Mouse (Mus musculus): ENCODE measurements around the gene Kiss1r. TPM values are rescaled to one million over a fixed set of nuclear protein-coding genes. Genes with fewer than 3 reads are reported as not detected.
"Not testable (repeated sequence)": the region's sequence is repeated elsewhere in the genome, so short reads cannot be mapped to it uniquely, and the experiment has no call there.

The Kiss1r gene
- polyA plus RNA-seq, 1 experiment from 2014 or later, result 1.6 TPM

DNA sequence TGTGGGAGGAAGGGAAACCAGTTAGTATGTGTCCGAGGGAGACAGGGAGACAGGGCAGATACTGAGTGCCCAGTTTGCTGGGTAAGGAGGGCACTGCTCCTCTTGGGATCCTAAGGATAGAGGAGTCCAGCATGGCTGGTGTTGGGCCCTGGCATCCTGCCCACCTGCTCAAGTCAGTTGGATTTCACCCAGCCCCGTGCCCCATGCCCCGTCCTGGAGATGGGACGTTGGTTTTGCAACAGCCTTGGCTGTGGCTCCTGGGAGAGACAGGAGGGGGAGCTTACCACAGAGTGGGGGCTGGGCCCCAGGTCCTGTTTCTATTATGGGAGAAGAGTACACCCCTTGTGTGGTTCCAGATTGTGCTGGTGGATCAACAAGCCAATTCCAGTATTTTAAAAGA is 32.3 kb upstream of the Kiss1r start:
- ATAC-seq (peak; percentile 35), DNase-seq (ENCODE audit: low spot score) (peak; percentile 59)
- no peaks in the 10 kb centered on the region for H3K27me3 ChIP-seq (replicated peaks; ENCODE audit: insufficient read depth, low read length)
- no peak for TF ChIP-seq CTCF (IDR thresholded peaks at IDR 0.05)
- no peak for TF ChIP-seq EP300 (IDR thresholded peaks at IDR 0.05)
- H3K27ac ChIP-seq (ENCODE audit: low read length), result no peak overlapping the region
- H3K4me2 ChIP-seq (replicated peaks; ENCODE audit: low read depth, low read length), result no peak overlapping the region
- H3K4me3 ChIP-seq (ENCODE audit: low read depth, low read length), result no peak overlapping the region
- no peak overlapping the region for H3K9ac ChIP-seq (replicated peaks; ENCODE audit: low read depth)
- no peaks in the 10 kb centered on the region for H3K36me3 ChIP-seq (ENCODE audit: insufficient read depth, low read length)
- H3K9me3 ChIP-seq (ENCODE audit: low read length), result no peaks in the 10 kb centered on the region
- WGBS, result 16% methylated on average over 4 of the region's 4 CpGs
- 0 out of 2 replicates have a peak, but pooled peaks cover 4% of the 10 kb centered on the region for H3K4me1 ChIP-seq (ENCODE audit: insufficient read depth, low read depth, low read length)

GRCm38 (mm10) chr10:79884938-79885337 is 31.8 kb upstream of the Kiss1r start:
- not testable (repeated sequence) for H3K9ac ChIP-seq (replicated peaks; ENCODE audit: low read depth); ATAC-seq; DNase-seq (ENCODE audit: low spot score); H3K4me1 ChIP-seq (ENCODE audit: insufficient read depth, low read depth, low read length); H3K4me3 ChIP-seq (ENCODE audit: low read depth, low read length); H3K4me2 ChIP-seq (replicated peaks; ENCODE audit: low read depth, low read length); H3K27ac ChIP-seq (ENCODE audit: low read length); H3K36me3 ChIP-seq (ENCODE audit: insufficient read depth, low read length); H3K9me3 ChIP-seq (ENCODE audit: low read length); H3K27me3 ChIP-seq (replicated peaks; ENCODE audit: insufficient read depth, low read length)
- 50% methylated on average over 2 of the region's 3 CpGs for WGBS

DNA sequence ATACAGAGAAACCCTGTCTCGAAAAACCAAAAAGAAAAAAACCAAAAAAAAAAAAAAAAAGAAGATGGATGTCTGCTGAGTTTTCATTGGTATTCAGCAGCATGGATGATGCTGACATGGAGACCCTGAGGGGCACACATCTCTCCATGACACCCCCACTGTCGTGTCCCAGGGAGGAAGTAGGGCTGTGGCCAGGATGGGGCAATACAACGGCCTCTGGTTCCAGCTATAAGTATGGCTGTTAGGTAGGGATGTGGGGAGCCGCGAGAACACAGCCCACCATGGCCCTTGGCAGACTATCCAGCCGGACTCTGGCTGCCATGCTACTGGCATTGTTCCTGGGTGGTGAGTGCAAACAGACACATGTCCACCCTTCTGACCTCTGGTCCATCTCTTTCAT is 30.7 kb upstream of the Kiss1r start, which contains the start of gene Elane:
TSS of gene Elane (plus strand) at position 194 of the 400 bp plus-strand sequence.
- WGBS, result 67% methylated on average over 6 of the region's 6 CpGs
- no peak within 1 kb of the TSS for H3K4me3 ChIP-seq (ENCODE audit: low read depth, low read length)

DNA sequence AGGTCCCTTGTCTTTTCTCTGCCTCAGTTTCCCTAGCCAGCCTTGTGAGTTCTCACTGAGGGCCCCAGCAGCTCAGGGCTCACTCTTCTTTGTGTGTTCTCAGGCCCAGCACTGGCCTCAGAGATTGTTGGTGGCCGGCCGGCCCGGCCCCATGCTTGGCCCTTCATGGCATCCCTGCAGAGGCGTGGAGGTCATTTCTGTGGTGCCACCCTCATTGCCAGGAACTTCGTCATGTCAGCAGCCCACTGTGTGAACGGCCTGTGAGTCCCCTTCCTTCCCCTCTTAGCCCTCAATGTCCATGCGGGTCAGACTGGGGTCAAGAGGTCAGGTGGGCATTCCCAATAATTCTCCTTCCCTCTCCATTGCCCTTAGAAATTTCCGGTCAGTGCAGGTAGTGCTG is 30.2 kb upstream of the Kiss1r start:
- Histone ChIP-seq H3K27me3 (replicated peaks; ENCODE audit: insufficient read depth, low read length) (no peaks in the 10 kb centered on the region), H3K4me3 (ENCODE audit: low read depth, low read length) (no peak overlapping the region), H3K36me3 (ENCODE audit: insufficient read depth, low read length) (no peaks in the 10 kb centered on the region), H3K4me2 (replicated peaks; ENCODE audit: low read depth, low read length) (no peak overlapping the region), H3K4me1 (ENCODE audit: insufficient read depth, low read depth, low read length) (0 out of 2 replicates have a peak, but pooled peaks cover 4% of the 10 kb centered on the region), H3K27ac (ENCODE audit: low read length) (no peak overlapping the region), H3K9ac (replicated peaks; ENCODE audit: low read depth) (no peak overlapping the region), H3K9me3 (ENCODE audit: low read length) (no peaks in the 10 kb centered on the region)
- no peak for TF ChIP-seq EP300 (IDR thresholded peaks at IDR 0.05)
- no peak for DNase-seq (ENCODE audit: low spot score)
- 78% methylated on average over 8 of the region's 8 CpGs for WGBS
- no peak for ATAC-seq

More for the DNA sequence above, 30.7 kb upstream of the Kiss1r start, which contains the start of gene Elane:
- ATAC-seq (no peak), DNase-seq (ENCODE audit: low spot score) (no peak)
- H3K4me2 ChIP-seq (replicated peaks; ENCODE audit: low read depth, low read length), result no peak within 1 kb of the TSS
- H3K36me3 ChIP-seq (ENCODE audit: insufficient read depth, low read length), result no peaks in the 10 kb centered on the region
- H3K9ac ChIP-seq (replicated peaks; ENCODE audit: low read depth), result no peak within 1 kb of the TSS
- TF ChIP-seq EP300 (IDR thresholded peaks at IDR 0.05) (no peak), CTCF (IDR thresholded peaks at IDR 0.05) (no peak)
- H3K9me3 ChIP-seq (ENCODE audit: low read length), result no peaks in the 10 kb centered on the region
- no peak within 1 kb of the TSS for H3K27ac ChIP-seq (ENCODE audit: low read length)
- 0 out of 2 replicates have a peak, but pooled peaks cover 4% of the 10 kb centered on the region for H3K4me1 ChIP-seq (ENCODE audit: insufficient read depth, low read depth, low read length)
- H3K27me3 ChIP-seq (replicated peaks; ENCODE audit: insufficient read depth, low read length), result no peaks in the 10 kb centered on the region

DNA sequence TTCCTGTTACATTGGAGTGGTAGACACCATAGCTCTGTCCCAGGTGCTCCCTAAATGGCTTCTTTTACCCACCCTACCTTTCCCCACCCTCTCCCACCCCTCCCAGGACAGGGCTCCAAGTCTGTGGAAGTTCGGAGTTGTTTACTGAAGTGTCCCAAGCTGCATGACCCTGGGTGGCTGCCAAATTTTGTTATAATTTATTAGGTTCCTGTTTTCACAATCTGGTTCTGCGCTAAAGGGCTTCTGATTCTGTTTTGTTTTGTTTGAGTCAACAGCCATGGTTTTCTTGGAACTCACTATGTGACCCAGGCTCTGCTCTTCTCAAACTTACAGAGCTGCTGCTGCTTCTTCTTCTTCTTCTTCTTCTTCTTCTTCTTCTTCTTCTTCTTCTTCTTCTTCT is 27.4 kb upstream of the Kiss1r start:
- 30% methylated on average over 2 of the region's 2 CpGs for WGBS
- TF ChIP-seq EP300 (IDR thresholded peaks at IDR 0.05) (no peak), CTCF (IDR thresholded peaks at IDR 0.05) (no peak)
- DNase-seq (ENCODE audit: low spot score), result peak; percentile 65

GRCm38 (mm10) chr10:79890670-79891069 is 26.1 kb upstream of the Kiss1r start, which contains the start of gene Cfd:
TSS of gene Cfd (plus strand) at chr10:79890853.
- Histone ChIP-seq H3K9me3 (ENCODE audit: low read length) (no peaks in the 10 kb centered on the region), H3K4me3 (ENCODE audit: low read depth, low read length) (no peak within 1 kb of the TSS), H3K27ac (ENCODE audit: low read length) (no peak within 1 kb of the TSS), H3K4me1 (ENCODE audit: insufficient read depth, low read depth, low read length) (no peaks in the 10 kb centered on the region; the same call in 1 of the 2 replicates), H3K9ac (replicated peaks; ENCODE audit: low read depth) (no peak within 1 kb of the TSS), H3K27me3 (replicated peaks; ENCODE audit: insufficient read depth, low read length) (no peaks in the 10 kb centered on the region), H3K4me2 (replicated peaks; ENCODE audit: low read depth, low read length) (no peak within 1 kb of the TSS), H3K36me3 (ENCODE audit: insufficient read depth, low read length) (no peaks in the 10 kb centered on the region)
- 46% methylated on average over 5 of the region's 5 CpGs for WGBS
- DNase-seq (ENCODE audit: low spot score) (no peak), ATAC-seq (no peak)
- TF ChIP-seq EP300 (IDR thresholded peaks at IDR 0.05) (no peak), CTCF (IDR thresholded peaks at IDR 0.05) (no peak)

More for the DNA sequence above, 27.4 kb upstream of the Kiss1r start:
- H3K4me3 ChIP-seq (ENCODE audit: low read depth, low read length), result no peak overlapping the region
- no peaks in the 10 kb centered on the region for H3K27me3 ChIP-seq (replicated peaks; ENCODE audit: insufficient read depth, low read length)
- ATAC-seq, result no peak
- no peak overlapping the region for H3K27ac ChIP-seq (ENCODE audit: low read length)
- no peaks in the 10 kb centered on the region for H3K36me3 ChIP-seq (ENCODE audit: insufficient read depth, low read length)
- no peak overlapping the region for H3K4me2 ChIP-seq (replicated peaks; ENCODE audit: low read depth, low read length)
- no peaks in the 10 kb centered on the region for H3K9me3 ChIP-seq (ENCODE audit: low read length)
- no peak overlapping the region for H3K9ac ChIP-seq (replicated peaks; ENCODE audit: low read depth)
- H3K4me1 ChIP-seq (ENCODE audit: insufficient read depth, low read depth, low read length), result peaks cover 2% of the 10 kb centered on the region; the same call in 1 of the 2 replicates
